Mouse (Mus musculus) neural tube, embryonic 14.5 days (tissue): ENCODE data around the gene Sap18b. TPM values are rescaled to one million over a fixed set of nuclear protein-coding genes. Genes with fewer than 3 reads are reported as not detected.
"Not testable (repeated sequence)": the region's sequence is repeated elsewhere in the genome, so short reads cannot be mapped to it uniquely, and the experiment has no call there.

Experiments
- ATAC-seq: fragments of 200-750 bp; cut with Nextera tagmentation; 2 replicates; pipeline ENCODE4 v1.8.0; 2017; ENCODE audit warnings: low read depth, mild to moderate bottlenecking, moderate TSS enrichment, moderate library complexity
- H3K27ac ChIP-seq: fragments of 300-500 bp; sonication (generic); 2 replicates; pipeline ENCODE4 v1.5.1; 2014; ENCODE audit warnings: low read depth, mild to moderate bottlenecking, control low read depth, low read length, moderate library complexity, mixed read lengths
- H3K27me3 ChIP-seq: fragments of 300-500 bp; sonication (generic); 2 replicates; pipeline ENCODE4 v1.6.1; 2014; ENCODE audit warnings: low read length; ENCODE audit not compliant: control insufficient read depth, insufficient read depth
- H3K36me3 ChIP-seq: fragments of 300-500 bp; sonication (generic); 2 replicates; pipeline ENCODE4 v1.6.1; 2014; ENCODE audit warnings: low read length, mixed read lengths; ENCODE audit not compliant: control insufficient read depth, insufficient read depth
- H3K4me1 ChIP-seq: fragments of 300-500 bp; sonication (generic); 2 replicates; pipeline ENCODE4 v1.6.1; 2014; ENCODE audit warnings: low read length; ENCODE audit not compliant: control insufficient read depth, insufficient read depth
- H3K4me2 ChIP-seq: fragments of 300-500 bp; sonication (generic); 2 replicates; pipeline ENCODE4 v1.6.1; 2014; ENCODE audit warnings: mild to moderate bottlenecking, low read depth, low read length, control low read depth
- H3K4me3 ChIP-seq: fragments of 300-500 bp; sonication (generic); 2 replicates; pipeline ENCODE4 v1.5.1; 2014; ENCODE audit warnings: low read depth, low read length, control low read depth, mixed read lengths
- H3K9ac ChIP-seq: fragments of 300-500 bp; sonication (generic); replicated peaks from 2 replicates; pipeline ENCODE4 v1.6.1; 2014; ENCODE audit warnings: low read depth, mild to moderate bottlenecking, control low read depth, low read length, mixed read lengths
- H3K9me3 ChIP-seq: fragments of 300-500 bp; sonication (generic); 2 replicates; pipeline ENCODE4 v1.6.1; 2016; ENCODE audit warnings: low read length; ENCODE audit not compliant: control insufficient read depth
- WGBS: fragments of 180-500 bp; shearing (Covaris S2); extraction: QIAGEN DNeasy Blood & Tissue Kit; methylation state at CpG from one replicate; pipeline ENCODE4 v1.1.7; 2014; 5-methylcytosine and 5-hydroxymethylcytosine counted together
- polyA plus RNA-seq: library from polyadenylated mRNA; unstranded; fragments of >200 nt; fragmentation: Nextera tagmentation; extraction: Ambion mirVana; gene quantifications from 2 replicates; pipeline ENCODE4 v1.2.1, GENCODE M21; 2014

The Sap18b gene
- polyA plus RNA-seq, 1 experiment from 2014 or later, result 244 TPM

DNA sequence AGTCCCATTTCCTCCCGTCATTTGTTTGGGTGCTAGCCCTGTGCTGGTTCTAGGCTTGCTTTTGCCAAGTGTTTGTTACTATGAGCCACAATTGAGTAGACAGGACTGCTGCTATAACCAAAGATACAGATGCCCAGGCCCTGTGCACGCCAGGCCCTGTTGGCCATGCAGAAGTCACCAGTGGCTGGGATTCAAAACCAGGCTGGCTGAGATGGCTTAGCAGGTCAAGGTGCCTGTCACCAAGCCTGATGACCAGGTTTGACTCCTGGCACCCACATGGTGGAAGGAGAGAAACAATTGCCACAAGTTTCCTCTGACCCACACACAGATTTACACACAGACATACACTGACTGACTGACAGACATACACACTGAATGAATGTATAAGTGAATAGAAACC, 25.2 kb downstream of the Sap18b start:
- Histone ChIP-seq H3K9me3 (no peaks in the 10 kb centered on the region), H3K27ac (no peak overlapping the region), H3K4me3 (no peak overlapping the region), H3K27me3 (no peaks in the 10 kb centered on the region), H3K4me2 (no peak overlapping the region), H3K4me1 (peaks cover 7% of the 10 kb centered on the region), H3K36me3 (peaks cover 5% of the 10 kb centered on the region; the same call in 1 of the 2 replicates), H3K9ac (no peak overlapping the region)
- ATAC-seq, result no peak
- 96% methylated on average over 2 of the region's 2 CpGs for WGBS

DNA sequence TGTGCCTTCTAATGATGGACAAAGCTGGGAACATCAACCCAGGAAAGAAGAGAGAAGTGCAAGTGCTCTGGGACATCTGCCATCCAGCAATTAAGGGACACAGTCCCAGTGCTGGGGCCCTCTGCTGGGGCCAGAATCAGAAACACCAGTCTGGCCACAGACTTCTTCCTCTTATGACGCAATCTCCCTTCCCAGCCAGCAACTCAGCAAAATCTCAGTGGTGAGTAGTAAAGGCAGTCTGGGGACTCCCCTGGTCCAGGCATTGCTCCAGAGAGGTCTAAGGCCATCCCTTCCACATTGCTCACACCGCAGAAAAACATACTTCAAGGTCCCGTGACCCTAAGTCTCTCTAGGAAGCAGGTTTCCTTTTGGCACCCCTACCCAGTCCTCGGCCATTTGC, 27.1 kb downstream of the Sap18b start:
- 76% methylated on average over 4 of the region's 4 CpGs for WGBS
- Histone ChIP-seq H3K4me3 (peak overlapping the region; percentile 67; the same call in 1 of the 2 replicates), H3K4me2 (peak overlapping the region; percentile 75), H3K9me3 (no peaks in the 10 kb centered on the region), H3K27me3 (no peaks in the 10 kb centered on the region), H3K36me3 (no peaks in the 10 kb centered on the region), H3K27ac (no peak overlapping the region), H3K9ac (0 out of 2 replicates have a peak overlapping the region, but pooled peaks have one; percentile 69), H3K4me1 (peaks cover 7% of the 10 kb centered on the region)
- no peak for ATAC-seq

DNA sequence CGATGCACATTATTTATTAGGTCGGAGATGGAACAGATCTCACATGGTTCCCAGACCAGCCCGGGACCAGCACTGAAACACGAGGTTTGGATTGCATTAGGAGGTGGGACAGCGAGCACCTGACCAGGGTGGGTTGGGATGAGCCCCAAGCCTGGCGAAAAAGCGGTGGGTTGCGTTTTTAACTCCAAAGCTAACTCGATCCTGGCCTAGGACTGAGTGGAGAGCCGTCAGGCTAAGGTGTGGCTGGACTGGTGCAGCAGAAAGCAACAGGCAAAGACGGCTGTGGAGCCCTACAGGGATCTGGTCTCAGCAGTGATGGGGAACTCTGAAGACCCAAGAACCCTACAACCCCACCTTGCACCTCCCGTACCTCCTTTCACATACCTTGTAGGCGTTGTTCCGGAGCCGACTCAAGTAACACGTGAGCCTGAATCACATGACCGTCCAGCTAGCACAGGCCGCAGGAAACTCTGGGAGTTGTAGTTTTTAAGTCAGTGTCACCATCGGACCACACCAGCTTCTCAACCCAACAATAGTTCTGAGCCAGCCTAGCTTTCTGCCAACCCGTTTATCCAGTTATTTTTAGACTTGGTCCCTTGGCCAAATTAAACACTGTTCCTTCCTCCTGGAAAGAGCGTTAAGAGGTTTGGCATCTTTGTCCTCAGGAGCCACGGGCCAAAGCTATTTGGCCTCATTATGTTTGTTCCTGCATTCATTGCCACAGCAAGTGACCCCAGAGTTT, 28.1 kb downstream of the Sap18b start, which contains the start of gene Slc38a7:
Slc38a7 (minus strand) TSS at position 438 of the 742 bp plus-strand sequence.
- Histone ChIP-seq H3K36me3 (no peaks in the 10 kb centered on the region), H3K4me2 (peak within 1 kb of the TSS; percentile 75), H3K9ac (peak within 1 kb of the TSS; percentile 69), H3K27ac (no peak within 1 kb of the TSS), H3K4me1 (peaks cover 7% of the 10 kb centered on the region), H3K27me3 (no peaks in the 10 kb centered on the region), H3K9me3 (no peaks in the 10 kb centered on the region), H3K4me3 (peak within 1 kb of the TSS; percentile 67)
- ATAC-seq, result peak; percentile 98
- WGBS, result 9% methylated on average over 22 of the region's 22 CpGs

DNA sequence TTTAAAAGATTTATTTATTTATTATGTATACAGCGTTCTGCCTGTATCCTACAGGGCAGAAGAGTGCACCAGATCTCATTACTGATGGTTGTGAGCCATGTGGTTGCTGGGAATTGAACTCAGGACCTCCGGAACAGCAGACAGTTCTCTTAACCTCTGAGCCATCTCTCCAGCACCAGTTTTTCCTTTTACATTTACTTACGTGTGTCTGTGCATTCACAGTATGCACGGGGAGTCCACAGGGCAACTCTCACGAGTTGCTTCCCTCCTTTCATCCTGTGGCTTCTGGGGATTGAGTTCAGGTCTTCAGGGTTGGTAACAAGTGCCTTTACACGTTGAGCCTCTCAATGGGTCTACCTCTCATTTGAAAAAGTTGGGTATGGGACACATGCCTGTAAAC, 29.0 kb downstream of the Sap18b start:
- Histone ChIP-seq H3K9me3 (no peaks in the 10 kb centered on the region), H3K9ac (no peak overlapping the region), H3K4me2 (no peak overlapping the region), H3K27ac (no peak overlapping the region), H3K36me3 (no peaks in the 10 kb centered on the region), H3K4me3 (no peak overlapping the region), H3K27me3 (no peaks in the 10 kb centered on the region), H3K4me1 (peaks cover 7% of the 10 kb centered on the region)
- 90% methylated on average over 6 of the region's 6 CpGs for WGBS
- ATAC-seq, result no peak

DNA sequence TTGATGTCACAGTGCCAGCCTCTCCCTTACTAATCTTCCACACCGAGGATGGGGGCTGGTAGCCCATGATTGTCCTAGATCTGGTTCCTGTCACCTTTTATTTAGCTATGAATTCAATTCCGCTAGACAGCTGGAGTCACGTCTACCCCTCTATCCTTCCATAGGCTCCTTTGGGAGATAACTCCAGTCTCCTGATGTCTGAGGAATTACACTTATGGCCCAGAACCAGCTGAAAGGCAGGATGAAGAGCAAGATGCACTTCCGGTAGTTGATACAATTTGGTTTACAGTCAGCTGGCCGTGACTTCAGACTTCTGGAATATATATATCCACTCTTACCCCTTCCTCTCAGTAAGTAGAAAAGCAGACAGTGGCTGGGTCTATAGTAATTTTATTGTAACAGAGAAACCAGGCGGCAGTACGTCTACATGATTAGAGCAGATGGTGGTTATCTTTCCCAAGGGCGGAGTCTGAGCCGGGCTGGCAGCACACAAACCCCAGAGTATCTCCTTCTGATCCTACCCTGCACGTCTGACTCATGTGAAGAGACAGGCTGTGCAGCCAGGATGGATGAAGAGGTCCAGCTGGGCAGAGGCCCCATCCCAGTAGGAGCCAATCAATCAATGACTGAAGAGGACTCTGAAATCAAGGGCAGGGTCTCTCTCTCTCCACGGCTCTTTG, 38.8 kb downstream of the Sap18b start:
- not testable (repeated sequence) for H3K9ac ChIP-seq, H3K4me3 ChIP-seq, H3K27me3 ChIP-seq, H3K27ac ChIP-seq, H3K4me1 ChIP-seq, ATAC-seq, H3K9me3 ChIP-seq, H3K4me2 ChIP-seq
- peaks cover 27% of the 10 kb centered on the region for H3K36me3 ChIP-seq
- WGBS, result 70% methylated on average over 10 of the region's 11 CpGs

DNA sequence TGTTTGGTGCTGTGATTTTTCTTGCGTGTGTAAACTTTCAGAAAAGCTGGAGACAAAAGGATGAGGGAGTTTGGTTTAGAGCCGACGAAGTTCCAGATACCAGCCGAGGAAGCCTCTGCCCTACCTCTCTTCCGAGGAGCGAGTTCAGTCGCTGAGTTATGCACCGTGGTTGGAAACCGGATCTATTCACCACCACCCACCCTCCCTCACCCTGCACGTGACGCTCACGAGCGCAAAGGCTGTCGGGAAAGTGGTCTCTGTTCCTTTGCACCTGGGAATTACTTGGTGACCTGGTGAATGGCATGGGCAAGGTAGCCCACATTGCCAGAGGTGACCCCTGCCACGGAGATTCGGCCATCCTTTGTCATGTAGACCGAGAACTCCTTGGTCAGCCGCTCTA, 39.7 kb downstream of the Sap18b start:
- not testable (repeated sequence) for H3K4me2 ChIP-seq, H3K27ac ChIP-seq, H3K4me1 ChIP-seq, H3K4me3 ChIP-seq, H3K27me3 ChIP-seq, H3K9me3 ChIP-seq, ATAC-seq, H3K9ac ChIP-seq
- H3K36me3 ChIP-seq, result peaks cover 34% of the 10 kb centered on the region
- WGBS, result 95% methylated on average over 17 of the region's 18 CpGs

DNA sequence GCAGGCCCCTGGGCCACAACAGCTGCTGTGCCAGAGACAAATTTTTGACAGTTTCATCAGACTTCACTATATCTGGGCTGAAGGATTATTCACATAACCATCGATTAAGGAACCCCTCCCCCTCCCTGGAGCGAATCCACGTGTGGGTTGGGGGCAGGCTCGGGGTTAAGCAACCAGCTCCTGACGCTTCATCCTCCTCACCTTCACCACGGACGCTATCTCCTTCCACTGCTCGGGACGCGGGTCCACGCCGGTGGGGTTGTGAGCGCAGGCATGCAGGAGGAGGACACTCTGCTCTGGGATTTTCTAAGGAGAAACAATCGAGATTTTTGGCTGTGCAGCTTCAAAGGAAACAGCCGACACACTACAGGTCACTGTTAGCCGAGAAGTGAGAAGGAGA, 46.5 kb downstream of the Sap18b start:
- no peak overlapping the region for H3K4me3 ChIP-seq
- no peaks in the 10 kb centered on the region for H3K4me1 ChIP-seq
- H3K27me3 ChIP-seq, result no peaks in the 10 kb centered on the region
- no peak overlapping the region for H3K9ac ChIP-seq
- ATAC-seq, result no peak
- H3K4me2 ChIP-seq, result no peak overlapping the region
- no peaks in the 10 kb centered on the region for H3K9me3 ChIP-seq
- H3K36me3 ChIP-seq, result peaks cover 76% of the 10 kb centered on the region
- 95% methylated on average over 16 of the region's 16 CpGs for WGBS
- no peak overlapping the region for H3K27ac ChIP-seq

DNA sequence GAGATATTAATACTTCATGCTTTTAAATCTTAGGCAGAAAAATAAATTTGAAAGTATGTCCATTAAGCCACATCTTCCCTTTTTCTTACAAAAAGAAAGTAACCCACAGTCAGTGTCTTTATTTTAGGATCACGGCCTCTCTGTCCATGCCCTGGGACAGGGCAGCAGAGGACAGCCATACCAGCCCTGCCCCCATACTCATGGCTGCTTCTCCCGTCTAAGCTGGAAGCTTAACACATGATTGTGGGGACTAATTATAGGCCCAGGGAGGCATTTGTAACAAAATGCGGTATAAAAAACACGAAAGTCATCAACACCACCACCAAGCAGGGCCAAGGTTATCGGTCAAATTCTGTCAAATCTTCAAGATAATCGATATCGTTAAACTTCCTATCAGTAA, 50.1 kb downstream of the Sap18b start:
- Histone ChIP-seq H3K4me2 (no peak overlapping the region), H3K36me3 (peaks cover 50% of the 10 kb centered on the region), H3K9me3 (no peaks in the 10 kb centered on the region), H3K4me3 (no peak overlapping the region), H3K27me3 (no peaks in the 10 kb centered on the region), H3K27ac (no peak overlapping the region), H3K9ac (no peak overlapping the region), H3K4me1 (no peaks in the 10 kb centered on the region)
- ATAC-seq, result no peak
- WGBS, result 98% methylated on average over 7 of the region's 7 CpGs
